Mouse (Mus musculus): ENCODE results near the gene Ccdc61.

Ccdc61 gene
- long read RNA-seq, experiment 1, partial matches to known transcripts: 0 of 4 reads
- long read RNA-seq, experiment 1, other reads (novel, unspliced or antisense): 3 of 4 reads
- long read RNA-seq, experiment 2, transcript Ccdc61-201 (14 exons, 2,022 nt): major isoform, 6 of 19 reads
- long read RNA-seq, experiment 2, partial matches to known transcripts: 0 of 19 reads
- long read RNA-seq, experiment 2, other reads (novel, unspliced or antisense): 13 of 19 reads

GRCm38 (mm10) chr7:18910241-18910831 lies at the start of gene Ccdc61:
Gene Ccdc61, minus strand, starts transcription at chr7:18910415.
- intact Hi-C loops (cut with DNase I): no loop called here

- intact Hi-C loops (cut with DNase I): no loop called here
Measured at GRCm38 (mm10) chr7:18959446-18959845, 49.2 kb upstream of the Ccdc61 start.

- intact Hi-C loops (cut with DNase I): no loop called here
Measured at GRCm38 (mm10) chr7:18958384-18958766, 48.2 kb upstream of the Ccdc61 start.

- intact Hi-C loops (cut with DNase I): no loop called here
Measured at GRCm38 (mm10) chr7:18957569-18958383, 47.6 kb upstream of the Ccdc61 start.

- intact Hi-C loops (cut with DNase I): loop anchor here (2.0 to 5.0 kb wide), 2 partner anchors 25 to 44 kb away; no protein-coding TSS in a partner anchor
Measured at GRCm38 (mm10) chr7:18951397-18951796, 41.2 kb upstream of the Ccdc61 start.

GRCm38 (mm10) chr7:18950523-18951315 lies 40.5 kb upstream of the Ccdc61 start:
- intact Hi-C loops (cut with DNase I): loop anchor here (2.0 to 5.0 kb wide), 2 partner anchors 24 to 43 kb away; no protein-coding TSS in a partner anchor

- intact Hi-C loops (cut with DNase I): loop anchor here (2.0 to 5.0 kb wide), 2 partner anchors 23 to 43 kb away; no protein-coding TSS in a partner anchor
Measured at GRCm38 (mm10) chr7:18949781-18950522, 39.7 kb upstream of the Ccdc61 start.

GRCm38 (mm10) chr7:18948151-18948550 lies 37.9 kb upstream of the Ccdc61 start:
- intact Hi-C loops (cut with DNase I): no loop called here

GRCm38 (mm10) chr7:18942815-18943214 lies 32.6 kb upstream of the Ccdc61 start:
- intact Hi-C loops (cut with DNase I): no loop called here

- intact Hi-C loops (cut with DNase I): no loop called here
Measured at GRCm38 (mm10) chr7:18942376-18942775, 32.2 kb upstream of the Ccdc61 start.

- intact Hi-C loops (cut with DNase I): loop anchor here (2.0 kb wide), 1 partner anchor 23 kb away; no protein-coding TSS in a partner anchor
Measured at GRCm38 (mm10) chr7:18927759-18928158, 17.5 kb upstream of the Ccdc61 start.

- intact Hi-C loops (cut with DNase I): loop anchor here (2.0 kb wide), 1 partner anchor 24 kb away; no protein-coding TSS in a partner anchor
Measured at GRCm38 (mm10) chr7:18926911-18927310, 16.7 kb upstream of the Ccdc61 start.

- intact Hi-C loops (cut with DNase I): loop anchor here (2.0 kb wide), 1 partner anchor 25 kb away; no protein-coding TSS in a partner anchor
Measured at GRCm38 (mm10) chr7:18926041-18926790, 16.0 kb upstream of the Ccdc61 start.

- intact Hi-C loops (cut with DNase I): no loop called here
Measured at GRCm38 (mm10) chr7:18925162-18925938, 15.1 kb upstream of the Ccdc61 start, which contains the start of gene Nova2. Gene Nova2, plus strand, starts transcription at chr7:18925888.

- intact Hi-C loops (cut with DNase I): no loop called here
Measured at GRCm38 (mm10) chr7:18924321-18924720, 14.1 kb upstream of the Ccdc61 start.

GRCm38 (mm10) chr7:18923711-18924191 lies 13.5 kb upstream of the Ccdc61 start:
- intact Hi-C loops (cut with DNase I): no loop called here

GRCm38 (mm10) chr7:18923267-18923666 lies 13.1 kb upstream of the Ccdc61 start:
- intact Hi-C loops (cut with DNase I): no loop called here

- intact Hi-C loops (cut with DNase I): no loop called here
Measured at GRCm38 (mm10) chr7:18922807-18923206, 12.6 kb upstream of the Ccdc61 start.

Data from adrenal gland (tissue).